Mouse (Mus musculus) thymus, postnatal 10 days (tissue): ENCODE measurements around the gene Ninj1.
A peak's percentile ranks its signal among the peaks of the same experiment; 100 is the strongest.

ENCODE experiments used
- DNase-seq, 2 experiments: peaks; one replicate each; pipeline ENCODE4 v3.0.0; 2021; ENCODE audit warnings: low spot score in 2 of 2

The Ninj1 gene

DNA sequence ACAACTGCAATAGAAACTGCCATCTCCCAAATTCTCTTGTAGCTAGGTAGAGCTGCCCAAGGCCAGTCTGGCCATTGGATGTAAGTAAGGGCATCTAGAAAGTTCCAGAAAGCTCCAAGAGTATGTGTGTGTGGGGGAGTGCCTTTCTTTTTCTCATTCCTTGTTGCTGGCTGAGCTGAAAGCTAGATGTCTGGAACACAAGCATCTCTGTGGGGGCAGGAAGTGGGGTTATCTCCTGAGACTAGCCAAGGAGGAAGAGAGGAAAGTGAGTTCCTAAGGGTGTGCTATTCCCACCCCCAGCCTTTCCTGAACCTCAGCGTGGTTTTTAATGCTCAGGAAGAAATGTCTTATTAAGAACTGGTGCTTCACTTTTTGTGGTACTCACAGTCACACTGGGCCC, 15.6 kb upstream of the Ninj1 start:
- no peak for DNase-seq

DNA sequence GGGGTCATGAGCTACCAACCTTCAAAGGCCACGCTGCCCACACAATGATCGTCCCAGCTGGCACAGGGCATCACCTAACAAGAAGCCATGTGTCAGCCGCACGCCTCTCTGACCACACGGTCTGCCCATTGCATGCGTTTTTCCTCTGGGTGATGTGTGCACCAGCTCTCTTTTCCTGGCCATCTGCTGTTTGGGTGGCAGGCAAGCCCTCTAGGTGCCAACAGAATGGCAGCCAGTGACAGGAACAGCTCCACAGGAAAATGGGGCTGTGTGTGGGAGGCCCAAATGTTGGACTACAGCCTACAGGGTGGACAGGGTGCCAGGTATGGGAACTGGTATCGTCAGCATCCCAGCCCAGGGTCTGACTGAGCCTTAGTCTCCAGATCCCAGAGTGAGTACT, 14.9 kb upstream of the Ninj1 start:
- no peak for DNase-seq

DNA sequence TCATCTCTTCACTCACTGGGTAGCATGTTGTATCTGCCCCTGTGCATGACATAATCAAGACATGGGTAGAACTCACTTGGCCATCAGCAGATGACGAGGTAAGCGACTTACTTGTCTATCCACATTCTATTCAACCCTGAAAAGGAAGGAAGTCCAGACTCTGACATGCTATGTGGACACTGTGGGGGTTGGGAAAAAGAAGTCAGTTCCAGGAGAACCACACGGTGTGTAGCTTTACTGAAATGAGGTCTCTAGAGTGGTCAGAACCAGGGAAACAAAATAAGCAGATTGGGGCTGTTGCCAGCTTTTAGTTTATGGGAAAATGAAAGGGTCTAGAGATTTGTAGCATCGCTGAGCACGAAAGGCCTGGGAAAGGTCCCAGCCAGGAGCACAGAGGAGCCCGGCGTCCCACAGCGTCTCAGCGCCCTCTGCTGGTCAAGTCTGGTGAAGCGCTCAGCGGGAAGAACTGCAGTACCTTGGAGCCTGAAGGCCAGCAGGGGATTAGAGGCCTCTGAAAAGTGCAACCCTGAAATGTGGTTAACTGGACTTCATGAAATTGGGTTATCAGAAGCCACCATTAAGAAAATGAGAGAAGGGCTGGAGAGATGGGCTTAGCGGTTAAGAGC, 14.2 kb upstream of the Ninj1 start:
- peak; percentile 47 to 87 for DNase-seq

DNA sequence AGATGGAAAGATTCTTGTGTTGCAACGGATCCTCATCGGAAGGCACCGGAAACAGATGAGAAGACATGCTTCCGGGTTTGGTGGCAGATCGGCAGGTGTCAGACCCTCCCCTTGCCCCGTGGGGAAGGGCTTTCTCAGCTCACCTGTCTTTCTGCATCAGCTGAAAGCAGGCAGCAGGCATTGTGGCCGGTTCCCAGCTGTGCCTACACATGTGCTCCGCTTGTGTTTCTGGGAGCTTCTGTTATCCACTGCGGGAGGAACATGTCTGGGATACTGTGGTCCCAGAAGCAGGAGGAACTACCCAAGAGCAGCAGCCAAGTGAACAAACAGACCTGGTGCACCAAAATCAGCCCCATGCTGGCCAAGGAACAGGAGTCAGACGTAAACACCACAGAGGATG, 11.8 kb upstream of the Ninj1 start:
- DNase-seq, result no peak

DNA sequence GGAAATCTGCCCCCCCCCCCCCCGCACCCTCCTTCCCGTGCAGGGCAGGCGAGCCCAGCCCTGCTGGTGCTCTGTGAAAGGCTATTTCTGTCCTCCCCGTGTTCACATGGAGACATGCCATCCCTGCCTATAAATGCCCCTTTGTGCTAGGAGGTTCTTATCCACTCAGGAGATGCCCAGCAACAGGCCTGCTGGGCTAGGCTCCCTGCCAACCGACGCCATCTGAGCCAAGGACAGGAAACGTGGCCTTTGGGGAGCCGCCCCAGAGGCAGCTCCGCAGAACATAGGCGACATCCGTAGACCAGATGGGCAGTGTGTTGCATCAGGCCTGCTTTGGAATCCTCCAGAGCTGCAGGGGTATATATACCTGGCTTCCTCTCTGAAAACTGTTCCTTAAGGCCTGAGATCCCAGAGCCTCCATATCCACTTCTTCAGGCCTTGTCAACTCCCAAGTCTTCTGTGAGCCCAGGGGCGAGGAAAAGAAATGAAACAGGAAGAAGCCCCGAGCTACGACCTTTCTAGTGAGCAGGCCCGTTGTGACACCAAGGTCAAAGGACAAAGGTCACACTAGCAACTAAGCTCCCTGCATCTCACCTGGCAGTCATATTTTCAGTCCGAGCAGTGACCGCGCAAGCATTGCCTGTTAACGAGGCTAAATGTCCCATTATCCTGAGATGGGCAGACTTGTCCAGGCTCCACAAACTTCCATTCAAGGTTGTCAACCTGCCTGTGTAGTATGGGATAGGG, 8.3 kb upstream of the Ninj1 start:
- DNase-seq, result no peak

DNA sequence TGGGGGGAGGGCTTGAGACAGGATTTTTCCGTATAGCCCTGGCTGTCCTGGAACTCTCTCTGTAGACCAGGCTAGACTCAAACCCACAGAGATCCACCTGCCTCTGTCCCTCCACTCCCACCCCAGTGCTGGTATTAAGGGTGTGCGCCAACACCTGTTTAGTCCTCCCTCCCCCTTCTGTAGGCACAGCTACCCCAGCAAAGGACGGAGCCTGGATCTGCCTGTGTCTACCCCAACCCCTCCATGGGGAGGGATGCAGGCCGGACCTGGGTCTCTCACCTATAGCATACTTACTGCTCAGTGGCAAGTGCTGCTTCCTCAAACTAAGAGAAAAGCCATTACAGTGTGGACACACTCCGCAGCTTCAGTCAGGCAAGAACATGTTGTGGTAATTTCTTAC, 7.0 kb upstream of the Ninj1 start:
- no peak for DNase-seq

DNA sequence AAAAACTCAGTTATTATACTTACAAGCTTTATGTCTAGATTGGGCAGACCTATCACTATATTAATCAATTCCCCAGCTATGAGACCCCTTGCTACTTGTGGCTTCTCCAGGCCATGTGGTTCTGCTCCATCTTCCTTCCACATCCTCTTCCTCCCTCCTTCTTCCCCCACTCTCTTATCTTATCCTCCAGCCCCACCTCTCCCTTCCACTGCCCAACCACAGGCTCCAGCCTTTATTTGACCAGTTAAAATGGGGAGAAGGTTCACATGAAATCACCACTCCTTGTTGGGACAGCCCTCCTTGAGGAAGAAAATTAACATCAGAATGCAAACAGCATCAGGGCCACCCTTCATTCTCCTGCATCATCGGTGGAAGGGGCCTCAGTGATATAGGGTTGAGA, 6.6 kb upstream of the Ninj1 start:
- DNase-seq, result no peak

DNA sequence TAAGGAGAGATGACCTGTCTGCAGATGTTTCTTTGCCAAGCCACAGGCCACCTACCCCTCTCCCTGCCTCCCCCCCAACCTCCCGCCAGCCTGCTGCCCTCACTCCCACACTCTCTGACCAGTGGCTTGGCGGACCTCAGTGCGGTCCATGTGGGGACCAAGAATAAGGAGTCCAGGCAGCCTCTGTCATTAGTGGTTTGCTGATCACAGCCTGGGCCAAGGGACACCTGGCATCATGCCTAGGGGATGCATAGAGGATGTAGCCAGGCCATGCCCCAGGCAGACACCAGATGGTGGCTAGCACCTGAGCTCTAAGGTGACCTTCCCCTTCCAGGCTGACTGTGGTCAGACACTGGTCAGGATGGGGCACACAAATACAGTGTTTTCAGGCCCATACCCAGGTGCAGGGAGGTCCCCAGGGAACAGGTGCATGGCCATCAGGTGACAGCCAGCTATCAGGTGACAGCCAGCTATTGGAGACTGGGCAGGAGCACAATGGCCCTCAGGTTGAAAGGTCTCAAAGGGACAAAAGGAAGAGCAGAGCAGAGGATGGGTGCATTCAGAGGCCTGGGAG, 5.8 kb upstream of the Ninj1 start:
- DNase-seq, result no peak

DNA sequence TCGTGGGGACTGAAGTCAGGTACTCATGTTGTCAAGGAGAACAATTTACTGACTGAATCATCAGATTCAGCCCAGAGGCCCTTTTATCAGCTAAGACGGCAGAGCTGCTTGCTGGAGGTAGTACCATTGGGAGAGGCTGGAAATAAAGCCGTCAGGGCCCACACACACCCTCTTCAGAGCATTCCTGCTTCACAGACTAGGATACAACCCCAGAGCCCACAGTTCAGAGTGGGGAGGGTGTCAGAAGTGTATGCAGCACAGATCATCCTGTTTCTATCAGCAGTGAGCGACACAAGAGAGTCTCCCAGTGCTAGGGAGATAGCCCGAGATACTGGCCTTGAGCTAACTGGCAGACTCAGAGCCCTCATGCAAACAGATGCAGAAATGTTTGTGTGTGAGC, 4.1 kb upstream of the Ninj1 start:
- DNase-seq, result no peak

DNA sequence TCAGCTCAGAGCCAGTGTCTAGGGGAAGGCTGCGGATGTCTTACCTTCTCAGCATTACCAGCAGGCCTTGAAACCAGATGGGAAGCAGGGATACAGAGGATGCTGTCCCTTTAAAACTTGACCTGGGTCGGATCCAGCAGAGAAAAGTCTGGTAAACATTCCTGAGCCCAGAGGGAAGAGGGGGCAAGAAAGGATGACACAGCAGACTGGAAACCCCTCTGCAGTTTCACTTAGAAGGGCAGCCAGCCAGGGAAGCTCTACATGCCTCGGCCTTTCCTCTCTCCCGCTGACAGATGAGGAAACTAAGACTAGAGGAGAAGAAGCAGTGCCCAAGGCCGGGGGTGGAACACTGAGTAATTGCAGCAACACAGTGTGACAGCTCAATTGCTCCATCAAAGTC, 3.6 kb upstream of the Ninj1 start:
- DNase-seq, result no peak

DNA sequence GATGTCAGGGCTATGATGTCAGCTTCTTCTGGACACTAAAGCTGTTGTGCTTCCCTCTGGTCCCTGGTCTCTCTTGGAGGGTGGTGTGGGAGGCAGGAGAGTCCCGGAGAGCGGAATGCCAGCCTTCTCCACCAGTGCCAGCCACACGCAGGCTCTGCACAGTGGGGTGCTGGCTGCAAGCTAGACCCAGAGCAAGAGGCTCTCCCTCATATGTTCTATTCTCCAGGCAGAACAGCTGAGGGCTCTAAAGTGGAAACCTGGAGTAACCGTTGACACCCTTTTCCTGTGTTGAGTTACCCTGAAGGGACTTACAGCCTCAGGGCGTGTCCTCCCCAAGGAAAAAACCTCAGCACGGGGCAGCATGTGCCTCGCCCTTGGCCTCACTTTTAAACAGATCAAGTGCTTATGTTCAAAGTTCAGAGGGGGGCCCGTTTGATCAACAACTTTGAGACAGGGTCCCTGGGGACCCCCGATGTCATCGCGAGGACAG, 442 bp upstream of the Ninj1 start:
- DNase-seq, result no peak

DNA sequence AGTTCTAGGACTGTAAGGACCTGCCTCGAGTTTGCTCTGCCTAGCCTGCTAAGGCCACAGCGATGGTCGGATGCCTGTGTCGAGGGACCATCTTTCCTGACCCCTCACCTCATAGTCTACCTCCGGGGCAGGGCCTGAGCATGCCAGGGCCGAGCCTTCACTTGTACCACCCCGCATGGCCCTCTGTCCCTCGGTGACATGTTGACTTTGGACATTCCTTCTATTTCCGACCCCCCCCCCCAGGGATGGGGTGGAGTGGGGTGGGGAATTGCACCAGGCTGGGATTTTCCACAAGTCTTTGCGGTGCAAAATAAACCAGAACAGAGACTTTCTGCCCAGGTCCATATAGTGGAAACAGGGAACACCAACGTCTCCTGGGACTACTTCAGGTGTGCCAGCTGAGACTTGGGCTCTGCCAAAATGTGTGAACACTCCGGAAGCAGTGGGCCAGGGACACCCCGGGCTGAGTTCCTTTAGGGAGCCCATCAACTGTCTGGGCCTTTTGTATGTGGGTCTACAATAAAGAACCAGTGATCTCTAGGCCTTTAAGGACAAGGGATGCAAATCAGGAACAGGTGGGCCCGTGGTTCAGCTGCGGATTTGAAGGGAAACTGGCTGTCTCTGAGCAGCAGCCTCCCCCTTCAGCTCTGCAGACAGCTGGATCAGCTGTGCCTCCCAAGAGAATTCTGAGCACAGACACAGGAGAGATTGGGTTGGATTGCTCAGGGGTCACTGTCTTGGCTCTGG, 1.1 kb downstream of the Ninj1 start:
- no peak for DNase-seq

DNA sequence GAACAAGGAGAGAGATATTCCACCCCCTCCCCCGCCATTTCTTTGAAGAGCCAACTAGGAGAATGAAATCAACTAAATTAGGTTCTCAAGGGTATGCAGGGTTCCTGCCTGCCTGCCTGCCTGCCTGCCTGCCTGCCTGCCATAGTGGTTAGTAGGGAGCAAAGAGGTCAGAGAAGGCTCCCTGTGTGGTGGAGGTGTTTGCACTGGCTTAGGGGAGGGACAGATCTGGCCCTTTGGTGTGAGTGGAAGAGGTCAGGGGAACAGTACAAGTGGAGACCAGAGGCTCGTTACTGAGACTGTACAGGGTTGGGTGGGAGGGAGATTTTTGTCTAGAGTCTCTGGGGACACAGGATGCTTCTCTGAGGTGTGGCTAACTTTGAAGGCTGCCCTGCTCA, 1.7 kb downstream of the Ninj1 start:
- DNase-seq, result no peak

DNA sequence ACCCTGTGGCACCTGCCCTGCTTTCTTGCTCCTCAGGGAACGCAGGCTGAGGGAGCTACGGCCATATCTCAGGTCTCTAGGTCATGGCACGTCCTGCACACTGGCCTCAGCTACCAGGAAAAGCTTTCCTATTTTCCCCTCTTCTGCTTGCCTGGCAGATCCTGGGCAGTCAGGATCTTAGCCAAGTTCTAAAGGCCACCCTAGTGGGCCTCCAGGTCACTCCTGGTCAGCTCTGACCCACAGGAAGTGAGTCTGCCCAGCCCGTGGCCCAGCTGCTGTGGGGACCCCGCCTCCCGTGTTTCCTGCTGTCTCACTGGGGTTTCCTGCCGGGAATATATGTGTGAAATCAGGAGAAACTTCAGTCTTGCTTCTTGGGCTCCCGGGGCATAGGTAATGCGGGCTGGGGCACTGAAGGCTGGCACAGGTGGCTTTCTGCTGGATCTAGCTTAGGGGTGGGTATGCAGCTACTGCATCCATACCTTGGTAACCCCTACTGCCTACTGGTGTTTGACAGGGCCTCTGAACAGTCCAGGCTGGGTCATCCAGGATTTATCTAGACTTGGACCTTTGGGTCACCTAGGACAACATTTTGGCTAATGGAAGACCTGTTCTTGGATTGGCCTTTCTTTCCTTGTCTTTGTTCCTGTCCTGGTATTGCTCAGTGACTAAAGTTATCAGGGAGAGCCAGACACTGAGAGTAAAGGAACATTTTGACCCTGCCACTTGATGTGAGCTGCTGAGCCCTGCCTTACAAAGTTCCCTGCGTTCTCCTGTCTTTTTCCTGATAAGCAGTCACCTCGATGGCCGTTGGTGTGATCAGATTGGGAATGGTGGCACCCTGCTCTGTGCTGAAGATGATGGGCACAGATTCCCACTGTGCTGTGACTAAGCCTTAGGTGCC, 2.9 kb downstream of the Ninj1 start:
- no peak for DNase-seq

DNA sequence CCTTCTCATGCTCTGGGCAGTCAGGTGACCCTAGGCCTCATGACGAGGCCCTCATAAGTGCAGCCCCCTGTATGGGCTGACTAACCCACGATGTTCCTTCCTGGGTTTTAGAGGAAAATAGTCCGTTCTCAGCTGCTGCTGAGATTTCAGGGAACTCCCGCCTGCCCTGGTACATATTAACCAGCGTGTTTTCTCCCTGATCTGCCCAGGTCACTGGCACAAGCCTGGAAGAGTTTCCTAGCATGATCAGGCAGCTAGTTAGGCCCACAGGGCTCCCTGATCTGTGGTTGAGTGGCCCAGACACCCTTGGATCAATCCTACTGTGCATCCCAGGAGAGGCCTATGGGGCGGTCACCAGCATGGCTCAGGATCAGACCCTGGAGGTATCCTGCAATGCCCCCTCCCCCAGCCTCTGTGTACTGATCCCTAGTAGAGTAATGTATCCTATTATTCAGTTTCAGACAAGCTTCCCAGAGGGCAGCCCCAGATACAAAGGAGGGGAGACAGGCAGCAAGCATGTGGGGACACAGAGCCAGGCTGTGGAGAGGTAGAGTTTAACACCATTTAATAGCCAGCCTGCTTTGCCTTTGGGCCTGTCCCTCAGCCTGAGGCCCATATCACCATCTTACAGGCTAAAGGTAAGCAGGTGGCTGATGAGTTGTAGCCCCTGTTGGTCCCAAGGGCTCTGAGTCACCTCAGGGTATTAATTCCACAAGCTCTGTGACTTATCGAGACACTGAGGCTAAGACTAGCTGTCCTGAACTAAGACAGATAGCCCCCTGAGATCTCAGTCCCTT, 3.8 kb downstream of the Ninj1 start:
- DNase-seq, result no peak

DNA sequence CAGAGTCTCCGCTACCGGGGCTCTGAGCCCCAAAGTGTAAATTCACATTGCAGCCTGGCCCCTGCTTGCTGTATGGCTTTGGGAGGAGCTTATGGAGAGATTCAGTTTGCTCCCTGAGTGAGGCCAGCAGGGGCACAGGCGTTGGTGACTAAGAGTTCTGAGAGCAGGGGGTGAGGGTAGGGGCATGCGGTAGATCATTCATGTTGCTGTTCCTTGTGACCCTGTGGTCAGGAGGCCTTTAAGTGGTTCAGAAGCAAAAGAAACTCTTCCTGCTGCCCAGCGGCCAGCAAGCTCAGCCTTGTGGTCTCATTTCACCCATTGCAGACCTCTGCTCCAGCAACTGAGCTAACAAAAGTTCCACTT, 4.4 kb downstream of the Ninj1 start:
- DNase-seq, result no peak

DNA sequence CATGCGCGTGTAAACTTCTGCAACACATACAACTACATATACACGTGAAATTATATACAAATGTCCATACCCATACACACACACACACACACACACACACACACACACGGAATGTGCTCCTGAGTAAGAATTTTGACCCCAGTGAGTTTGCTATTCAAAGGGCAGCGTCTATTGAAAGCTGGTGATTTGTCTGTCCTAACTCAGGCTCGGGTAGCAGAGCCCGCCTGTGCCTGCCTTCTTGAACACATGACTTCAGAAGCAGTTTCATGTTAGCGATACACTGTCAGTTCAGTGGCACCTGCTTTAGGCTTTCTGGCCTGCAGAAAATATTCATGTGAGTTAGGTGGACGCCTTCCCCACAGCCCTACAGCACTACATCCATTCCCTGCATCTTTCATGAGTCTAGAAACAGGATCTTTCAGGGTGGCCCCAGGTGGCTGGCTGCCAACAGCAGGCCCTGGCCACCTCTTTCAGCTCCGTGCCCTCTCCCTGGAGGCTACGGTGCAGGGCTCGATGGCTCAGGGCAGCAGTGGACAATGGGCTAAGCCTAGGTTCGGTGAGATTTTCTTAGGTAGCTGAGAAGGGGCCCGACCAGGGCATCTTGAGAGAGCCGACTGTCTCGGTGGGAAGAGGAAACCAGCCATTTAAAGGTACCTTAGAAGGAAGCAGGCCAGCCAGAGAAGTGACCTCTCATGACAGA, 5.0 kb downstream of the Ninj1 start:
- DNase-seq, result no peak

DNA sequence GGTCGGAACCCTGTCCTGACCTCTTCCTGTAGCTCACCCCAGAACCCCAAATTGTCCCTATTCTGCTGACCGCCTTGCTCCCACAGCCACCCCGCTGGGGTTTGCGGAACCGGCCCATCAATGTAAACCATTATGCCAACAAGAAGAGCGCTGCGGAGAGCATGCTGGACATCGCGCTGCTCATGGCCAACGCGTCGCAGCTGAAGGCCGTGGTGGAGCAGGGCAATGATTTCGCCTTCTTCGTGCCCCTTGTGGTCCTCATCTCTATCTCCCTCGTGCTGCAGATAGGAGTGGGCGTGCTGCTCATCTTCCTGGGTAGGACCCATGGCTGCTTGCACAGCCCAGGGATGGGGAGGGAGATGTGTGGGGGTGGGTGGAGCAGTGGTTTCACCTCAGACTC, 6.4 kb downstream of the Ninj1 start:
- DNase-seq, result no peak

DNA sequence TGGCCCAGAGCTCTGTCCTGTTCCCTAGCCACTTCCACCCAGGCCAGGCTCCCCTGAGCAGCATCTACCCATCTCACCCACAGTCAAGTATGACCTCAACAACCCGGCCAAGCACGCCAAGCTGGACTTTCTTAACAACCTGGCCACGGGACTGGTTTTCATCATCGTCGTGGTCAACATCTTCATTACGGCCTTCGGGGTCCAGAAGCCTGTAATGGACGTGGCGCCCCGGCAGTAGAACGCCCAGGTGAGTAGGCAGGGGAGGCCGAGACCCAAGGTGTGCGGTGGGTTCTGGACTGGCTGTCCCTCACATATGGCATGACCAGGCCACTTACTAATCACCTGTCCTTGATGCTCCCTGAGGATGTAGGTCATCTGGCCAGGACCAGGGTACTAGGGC, 7.5 kb downstream of the Ninj1 start:
- DNase-seq, result no peak

DNA sequence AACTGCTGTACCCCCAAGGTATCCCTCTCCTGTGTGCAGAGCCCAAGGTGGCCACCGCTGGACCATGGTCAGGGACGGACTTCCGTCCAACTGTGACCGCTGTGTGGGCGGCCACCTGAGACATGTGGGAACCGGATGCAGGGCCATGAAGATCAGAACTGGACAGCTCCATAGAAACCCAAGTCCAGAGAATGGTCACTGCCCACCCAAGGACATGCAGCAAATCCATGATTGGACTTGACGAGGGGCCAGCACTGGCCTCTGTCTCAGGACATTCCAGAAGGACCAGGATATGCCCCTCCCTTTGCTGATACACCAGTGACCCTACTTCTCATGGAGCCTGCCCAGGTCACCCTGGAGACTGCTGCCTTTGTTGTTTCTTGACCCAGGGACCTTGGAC, 8.4 kb downstream of the Ninj1 start:
- DNase-seq, result no peak
